Mouse (Mus musculus): ENCODE results near the gene Pcgf6. TPM values are rescaled to one million over a fixed set of nuclear protein-coding genes. Genes with fewer than 3 reads are reported as not detected.

Gene Pcgf6
- total and polyA plus RNA-seq, 2 experiments from 2014 or later, result 17.9 to 20.0 TPM

DNA sequence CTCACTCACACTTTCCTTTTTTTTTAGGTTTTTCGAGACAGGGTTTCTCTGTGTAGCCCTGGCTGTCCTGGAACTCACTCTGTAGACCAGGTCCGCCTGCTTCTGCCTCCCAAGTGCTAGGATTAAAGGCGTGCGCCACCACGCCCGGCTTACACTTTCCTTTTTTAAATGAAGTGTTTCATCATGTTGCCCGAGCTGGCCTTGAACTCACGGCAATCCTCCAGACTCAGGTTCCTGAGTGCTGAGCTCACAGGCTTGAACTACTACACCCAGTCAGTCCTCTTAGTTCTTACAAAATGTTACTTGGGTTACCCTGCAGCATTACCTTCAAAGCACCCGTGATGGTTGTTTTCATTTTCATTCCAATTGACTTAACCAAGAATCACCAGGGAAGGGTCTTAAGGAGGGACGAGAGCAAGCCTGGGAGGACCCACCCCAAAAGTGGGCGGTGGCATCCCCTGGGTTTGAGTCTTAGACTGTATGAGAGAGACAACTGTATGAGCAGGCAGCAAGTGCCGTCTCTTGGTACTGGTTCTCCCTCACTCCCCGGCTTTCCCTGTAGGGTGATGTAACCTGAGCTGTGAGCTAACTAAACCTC lies 3.4 kb downstream of the Pcgf6 start:
- 91% methylated on average over 13 of the region's 13 CpGs for WGBS
- DNase-seq (ENCODE audit: low spot score) (no peak), ATAC-seq (no peak)
- Histone ChIP-seq H3K9ac (replicated peaks; ENCODE audit: low read length) (no peak overlapping the region), H3K4me2 (ENCODE audit: low read depth, low read length) (no peak overlapping the region), H3K9me3 (ENCODE audit: low read length) (no peaks in the 10 kb centered on the region), H3K36me3 (ENCODE audit: insufficient read depth, low read length) (peaks cover 4% of the 10 kb centered on the region; the same call in 1 of the 2 replicates), H3K27ac (no peak overlapping the region), H3K4me1 (ENCODE audit: insufficient read depth, low read length) (peaks cover 6% of the 10 kb centered on the region; the same call in 1 of the 2 replicates), H3K4me3 (ENCODE audit: low read length) (no peak overlapping the region), H3K27me3 (ENCODE audit: insufficient read depth, low read length) (no peaks in the 10 kb centered on the region)
- no peak for TF ChIP-seq CTCF (IDR thresholded peaks at IDR 0.05; ENCODE audit: low read depth)

DNA sequence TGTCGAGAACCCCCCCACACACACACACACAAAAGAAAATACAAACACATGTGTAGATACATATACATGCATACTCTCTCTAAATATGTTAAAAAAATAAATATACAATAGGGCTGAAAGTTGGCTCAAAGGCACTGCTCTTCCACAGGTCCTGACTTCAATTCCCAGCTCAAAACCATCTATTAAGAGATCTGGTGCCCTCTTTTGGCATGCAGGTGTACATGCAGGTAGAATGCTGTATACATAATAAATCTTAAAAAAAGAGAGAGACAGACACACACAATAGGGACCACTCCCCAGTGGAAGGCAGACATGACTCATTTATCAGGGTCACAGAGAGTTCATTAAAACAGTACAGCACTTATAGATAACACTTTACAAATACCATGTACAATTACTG lies 4.4 kb downstream of the Pcgf6 start:
- Histone ChIP-seq H3K36me3 (ENCODE audit: insufficient read depth, low read length) (peaks cover 4% of the 10 kb centered on the region; the same call in 1 of the 2 replicates), H3K27ac (no peak overlapping the region), H3K4me2 (ENCODE audit: low read depth, low read length) (no peak overlapping the region), H3K9ac (replicated peaks; ENCODE audit: low read length) (no peak overlapping the region), H3K9me3 (ENCODE audit: low read length) (no peaks in the 10 kb centered on the region), H3K27me3 (ENCODE audit: insufficient read depth, low read length) (no peaks in the 10 kb centered on the region), H3K4me3 (ENCODE audit: low read length) (no peak overlapping the region), H3K4me1 (ENCODE audit: insufficient read depth, low read length) (peaks cover 6% of the 10 kb centered on the region; the same call in 1 of the 2 replicates)
- ATAC-seq (no peak), DNase-seq (ENCODE audit: low spot score) (no peak)
- WGBS, result 95% methylated on average over 1 of the region's 1 CpGs
- TF ChIP-seq CTCF (IDR thresholded peaks at IDR 0.05; ENCODE audit: low read depth), result peak; percentile 45

DNA sequence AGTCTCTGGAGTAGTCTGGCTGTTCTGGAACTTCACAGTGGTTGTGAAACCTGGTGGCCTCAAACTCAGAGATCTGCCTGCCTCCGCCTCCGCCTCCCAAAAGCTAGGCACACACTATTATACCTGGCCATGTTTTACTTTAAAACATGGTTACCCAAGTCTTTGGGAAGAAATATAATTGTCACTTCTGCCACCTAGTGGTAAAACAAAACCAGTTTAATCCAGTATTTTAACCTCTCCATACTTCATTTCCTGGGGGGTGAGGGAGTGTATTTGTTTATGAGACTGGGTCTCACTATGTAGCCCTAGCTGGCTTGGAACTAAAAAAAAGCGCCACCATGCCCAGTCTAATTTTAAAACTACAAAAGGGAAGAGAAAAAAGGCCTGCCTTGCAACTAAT lies 7.1 kb downstream of the Pcgf6 start:
- no peaks in the 10 kb centered on the region for H3K27me3 ChIP-seq (ENCODE audit: insufficient read depth, low read length)
- no peak overlapping the region for H3K9ac ChIP-seq (replicated peaks; ENCODE audit: low read length)
- ATAC-seq (no peak), DNase-seq (ENCODE audit: low spot score) (peak; percentile 65)
- TF ChIP-seq CTCF (IDR thresholded peaks at IDR 0.05; ENCODE audit: low read depth), result peak; percentile 55
- no peaks in the 10 kb centered on the region for H3K4me1 ChIP-seq (ENCODE audit: insufficient read depth, low read length)
- no peaks in the 10 kb centered on the region for H3K9me3 ChIP-seq (ENCODE audit: low read length)
- 90% methylated on average over 3 of the region's 3 CpGs for WGBS
- H3K4me3 ChIP-seq (ENCODE audit: low read length), result no peak overlapping the region
- H3K27ac ChIP-seq, result no peak overlapping the region
- H3K36me3 ChIP-seq (ENCODE audit: insufficient read depth, low read length), result peaks cover 9% of the 10 kb centered on the region
- H3K4me2 ChIP-seq (ENCODE audit: low read depth, low read length), result no peak overlapping the region

DNA sequence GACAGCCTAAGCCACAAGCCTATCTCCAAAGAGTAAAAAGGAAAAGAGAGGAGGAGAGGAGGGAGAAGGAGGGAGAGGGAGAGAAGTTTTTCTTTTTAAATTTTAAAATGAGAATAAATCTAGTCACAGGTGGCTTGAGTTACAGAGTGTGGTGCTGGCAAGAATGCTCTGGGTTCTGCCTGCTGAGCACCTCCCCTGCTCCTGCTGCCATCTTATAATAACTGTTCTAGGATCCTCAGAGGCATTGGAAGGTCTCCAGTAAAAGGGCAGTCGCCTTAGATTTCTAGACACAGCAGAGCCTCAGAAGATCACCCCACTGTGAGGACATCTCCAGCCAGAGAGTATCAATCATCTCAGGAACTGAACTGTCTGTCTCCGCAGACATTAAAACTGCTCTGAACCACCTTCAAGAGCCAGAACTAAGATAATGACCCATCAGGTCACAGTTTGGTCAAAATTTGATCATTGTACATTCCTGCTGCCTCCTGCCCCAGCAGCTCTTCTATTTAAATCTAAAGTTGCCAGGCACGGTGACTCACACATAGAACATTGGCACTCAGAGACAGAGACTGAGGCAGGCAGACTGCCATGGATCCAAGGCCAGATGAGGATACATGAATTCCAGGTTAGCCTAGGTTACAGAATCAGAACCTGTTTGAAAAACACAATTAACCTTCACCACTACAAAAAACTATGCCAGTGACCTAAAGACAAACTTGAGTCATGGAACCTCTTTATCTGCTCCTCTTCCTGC lies 9.8 kb downstream of the Pcgf6 start:
- no peak overlapping the region for H3K27ac ChIP-seq
- no peaks in the 10 kb centered on the region for H3K9me3 ChIP-seq (ENCODE audit: low read length)
- TF ChIP-seq CTCF (IDR thresholded peaks at IDR 0.05; ENCODE audit: low read depth), result no peak
- 90% methylated on average over 3 of the region's 3 CpGs for WGBS
- H3K4me3 ChIP-seq (ENCODE audit: low read length), result no peak overlapping the region
- H3K4me2 ChIP-seq (ENCODE audit: low read depth, low read length), result no peak overlapping the region
- no peaks in the 10 kb centered on the region for H3K4me1 ChIP-seq (ENCODE audit: insufficient read depth, low read length)
- no peaks in the 10 kb centered on the region for H3K27me3 ChIP-seq (ENCODE audit: insufficient read depth, low read length)
- DNase-seq (ENCODE audit: low spot score) (no peak), ATAC-seq (no peak)
- peaks cover 18% of the 10 kb centered on the region for H3K36me3 ChIP-seq (ENCODE audit: insufficient read depth, low read length)
- no peak overlapping the region for H3K9ac ChIP-seq (replicated peaks; ENCODE audit: low read length)

DNA sequence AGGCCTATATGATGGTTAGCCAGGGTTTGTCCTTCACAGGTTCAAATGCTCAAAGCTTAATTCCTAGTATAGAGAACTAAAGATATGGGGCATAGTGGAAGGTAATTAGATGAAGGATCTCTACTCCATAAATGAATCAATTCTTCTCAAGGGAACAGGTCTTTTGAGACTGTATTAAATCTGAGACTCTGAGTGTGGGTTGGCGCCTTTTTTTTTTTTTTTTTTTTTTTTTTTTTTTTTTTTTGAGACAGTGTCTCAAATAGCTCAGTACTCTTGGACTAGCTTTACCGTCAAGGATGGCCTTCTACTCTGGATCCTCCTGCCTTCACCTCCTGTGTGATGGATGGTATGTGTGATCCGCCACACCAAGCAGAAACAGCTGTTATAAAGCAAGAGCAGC lies 14.1 kb downstream of the Pcgf6 start:
- 75% methylated on average over 3 of the region's 3 CpGs for WGBS
- H3K36me3 ChIP-seq (ENCODE audit: insufficient read depth, low read length), result peaks cover 37% of the 10 kb centered on the region

DNA sequence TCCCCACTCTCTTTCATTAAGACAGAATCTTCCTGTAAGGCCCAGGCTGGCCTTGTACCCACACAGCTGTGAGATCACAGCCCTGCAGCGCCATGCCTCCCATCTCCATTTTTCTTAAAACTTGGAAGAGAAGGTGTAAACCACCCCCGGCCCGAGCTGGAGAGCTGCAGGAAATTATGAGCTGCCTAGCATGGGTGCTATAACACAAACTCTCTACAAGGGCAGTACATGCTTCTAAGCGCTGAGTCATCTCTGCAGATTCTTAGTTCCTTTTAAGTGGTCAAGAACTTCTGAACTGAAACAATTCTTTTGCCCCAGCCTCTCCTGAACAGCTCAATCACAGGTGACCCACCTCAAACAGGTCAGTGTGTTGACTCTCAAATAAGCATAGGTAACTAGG lies 15.8 kb downstream of the Pcgf6 start:
- H3K4me3 ChIP-seq (ENCODE audit: low read length), result no peak overlapping the region
- no peaks in the 10 kb centered on the region for H3K4me1 ChIP-seq (ENCODE audit: insufficient read depth, low read length)
- H3K4me2 ChIP-seq (ENCODE audit: low read depth, low read length), result no peak overlapping the region
- H3K27me3 ChIP-seq (ENCODE audit: insufficient read depth, low read length), result no peaks in the 10 kb centered on the region
- ATAC-seq (no peak), DNase-seq (ENCODE audit: low spot score) (no peak)
- no peaks in the 10 kb centered on the region for H3K9me3 ChIP-seq (ENCODE audit: low read length)
- H3K36me3 ChIP-seq (ENCODE audit: insufficient read depth, low read length), result peaks cover 37% of the 10 kb centered on the region
- H3K9ac ChIP-seq (replicated peaks; ENCODE audit: low read length), result no peak overlapping the region
- TF ChIP-seq CTCF (IDR thresholded peaks at IDR 0.05; ENCODE audit: low read depth), result no peak
- 94% methylated on average over 4 of the region's 4 CpGs for WGBS
- H3K27ac ChIP-seq, result no peak overlapping the region

More for the DNA sequence above, 14.1 kb downstream of the Pcgf6 start:
- no peak for ATAC-seq
- no peak for TF ChIP-seq CTCF (IDR thresholded peaks at IDR 0.05; ENCODE audit: low read depth)
- no peak for DNase-seq (ENCODE audit: low spot score)
- Histone ChIP-seq H3K4me1 (ENCODE audit: insufficient read depth, low read length) (no peaks in the 10 kb centered on the region), H3K9me3 (ENCODE audit: low read length) (no peaks in the 10 kb centered on the region), H3K4me2 (ENCODE audit: low read depth, low read length) (no peak overlapping the region), H3K9ac (replicated peaks; ENCODE audit: low read length) (no peak overlapping the region), H3K4me3 (ENCODE audit: low read length) (no peak overlapping the region), H3K27me3 (ENCODE audit: insufficient read depth, low read length) (no peaks in the 10 kb centered on the region), H3K27ac (no peak overlapping the region)

DNA sequence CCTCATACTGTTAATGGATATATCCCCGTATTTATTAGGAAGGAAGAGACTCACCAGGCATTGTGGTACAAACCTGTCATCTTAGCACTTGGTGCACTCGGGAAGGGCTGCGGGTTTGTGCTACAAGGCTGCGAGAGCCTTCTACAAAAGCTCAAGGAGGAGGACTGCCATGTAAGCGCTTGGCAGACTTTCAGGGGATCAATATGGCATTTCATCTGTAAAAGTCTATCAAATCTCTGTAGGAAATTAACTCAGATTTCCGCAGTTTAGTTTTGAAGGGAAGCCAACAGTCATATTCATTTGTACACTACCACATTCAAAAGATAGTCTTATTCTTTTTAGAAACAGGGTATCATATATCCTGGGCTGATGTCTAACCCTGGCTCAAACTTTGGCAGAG lies 18.9 kb downstream of the Pcgf6 start:
- no peak for TF ChIP-seq CTCF (IDR thresholded peaks at IDR 0.05; ENCODE audit: low read depth)
- Histone ChIP-seq H3K9ac (replicated peaks; ENCODE audit: low read length) (no peak overlapping the region), H3K4me2 (ENCODE audit: low read depth, low read length) (no peak overlapping the region), H3K9me3 (ENCODE audit: low read length) (no peaks in the 10 kb centered on the region), H3K4me1 (ENCODE audit: insufficient read depth, low read length) (no peaks in the 10 kb centered on the region), H3K27me3 (ENCODE audit: insufficient read depth, low read length) (no peaks in the 10 kb centered on the region), H3K36me3 (ENCODE audit: insufficient read depth, low read length) (peaks cover 20% of the 10 kb centered on the region), H3K27ac (no peak overlapping the region), H3K4me3 (ENCODE audit: low read length) (no peak overlapping the region)
- WGBS, result 91% methylated on average over 6 of the region's 6 CpGs
- no peak for DNase-seq (ENCODE audit: low spot score)
- ATAC-seq, result no peak

All from hindbrain, postnatal 0 days (tissue).